Mouse (Mus musculus) skeletal muscle tissue, adult 2 months (tissue): ENCODE measurements around the gene Gsto1.
"Not testable (repeated sequence)": the region's sequence is repeated elsewhere in the genome, so short reads cannot be mapped to it uniquely, and the experiment has no call there.

ENCODE experiments used
- DNase-seq: peaks from one replicate; pipeline ENCODE4 v3.0.0-alpha.2; 2012; ENCODE audit warnings: low read depth, low spot score

The Gsto1 gene

DNA sequence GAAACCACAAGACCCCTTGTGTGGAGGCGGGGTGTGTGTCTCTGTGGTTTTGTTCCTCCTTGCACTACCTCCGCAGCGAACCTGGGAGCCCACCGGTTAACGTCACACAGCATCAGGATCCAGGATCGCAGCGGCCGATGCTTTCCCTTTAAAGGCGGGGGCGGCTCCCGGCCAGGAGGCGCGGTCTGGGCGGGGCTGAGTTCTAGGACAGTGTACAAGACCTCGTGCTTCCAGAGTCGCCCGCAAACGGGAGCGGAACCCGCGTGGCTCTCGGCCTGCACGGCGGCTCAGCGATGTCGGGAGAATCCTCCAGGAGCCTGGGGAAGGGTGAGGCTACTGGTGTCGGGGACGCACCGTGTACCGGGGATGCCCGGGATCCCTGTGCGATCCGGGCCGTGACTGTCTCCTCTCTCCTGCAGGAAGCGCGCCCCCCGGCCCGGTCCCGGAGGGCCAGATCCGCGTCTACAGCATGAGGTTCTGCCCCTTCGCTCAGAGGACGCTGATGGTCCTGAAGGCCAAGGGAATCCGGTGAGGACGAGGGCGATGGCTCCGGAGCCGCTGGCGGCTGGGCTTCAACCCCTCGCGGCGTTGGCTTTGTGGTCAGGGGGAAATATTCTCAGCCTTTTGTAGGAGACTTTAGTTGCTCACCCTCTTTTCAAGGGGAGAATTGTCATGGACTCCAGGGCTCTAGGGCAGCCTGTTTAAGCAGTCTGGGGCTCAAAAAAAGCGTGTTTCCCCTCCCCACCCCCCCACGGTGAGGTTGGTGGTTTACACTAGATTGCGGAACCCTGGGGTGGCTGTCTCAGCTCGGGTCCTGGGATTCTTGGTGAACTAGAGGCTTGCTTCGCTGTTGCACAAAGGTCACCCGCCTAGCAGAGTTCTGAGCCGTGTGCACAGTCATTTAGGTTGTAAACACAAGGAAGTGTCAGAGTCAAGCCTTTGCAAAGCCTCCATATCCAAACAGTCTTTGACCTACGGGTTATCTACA, at the start of gene Gsto1:
Gene Gsto1, plus strand, starts transcription at position 175 of the 988 bp plus-strand sequence.
- DNase-seq: peak; percentile 64

DNA sequence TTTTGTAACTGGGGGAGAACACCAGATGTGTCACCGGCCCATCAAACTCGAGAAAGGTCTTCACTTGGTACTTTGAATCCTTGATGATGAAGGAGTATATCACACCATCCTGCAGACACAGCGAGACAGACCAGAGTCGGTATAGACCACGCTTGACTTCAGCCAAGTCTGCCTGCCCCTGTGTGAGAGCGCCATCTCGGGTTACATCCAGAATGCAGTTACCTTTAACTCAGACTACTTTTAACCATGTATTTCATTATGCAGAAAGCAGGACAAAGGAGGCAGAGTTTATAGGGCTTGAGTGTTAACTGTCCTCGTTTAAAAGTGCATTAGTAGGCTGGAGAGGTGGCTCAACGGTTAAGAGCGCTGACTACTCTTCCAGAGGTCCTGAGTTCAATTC, 42.7 kb upstream of the Gsto1 start:
- no peak for DNase-seq

DNA sequence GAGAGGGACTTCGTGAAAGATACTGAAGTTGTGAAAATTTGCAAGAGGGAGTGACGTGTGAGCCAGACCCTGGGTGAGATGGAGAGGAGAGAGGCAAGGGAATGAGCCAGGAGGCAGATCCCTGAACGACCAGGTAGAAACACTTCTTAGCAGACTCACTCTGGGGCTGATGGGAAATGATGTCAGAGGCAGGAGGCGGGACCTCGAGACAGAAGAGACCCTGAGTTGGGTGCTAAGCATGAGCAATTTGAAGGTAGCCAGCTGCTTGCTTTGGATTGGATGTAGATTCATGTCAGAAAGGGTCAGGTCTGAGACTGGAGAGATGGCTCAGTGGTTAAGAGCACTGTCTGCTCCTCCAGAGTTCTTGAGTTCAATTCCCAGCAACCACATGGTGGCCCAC, 40.0 kb upstream of the Gsto1 start:
- DNase-seq: no peak

DNA sequence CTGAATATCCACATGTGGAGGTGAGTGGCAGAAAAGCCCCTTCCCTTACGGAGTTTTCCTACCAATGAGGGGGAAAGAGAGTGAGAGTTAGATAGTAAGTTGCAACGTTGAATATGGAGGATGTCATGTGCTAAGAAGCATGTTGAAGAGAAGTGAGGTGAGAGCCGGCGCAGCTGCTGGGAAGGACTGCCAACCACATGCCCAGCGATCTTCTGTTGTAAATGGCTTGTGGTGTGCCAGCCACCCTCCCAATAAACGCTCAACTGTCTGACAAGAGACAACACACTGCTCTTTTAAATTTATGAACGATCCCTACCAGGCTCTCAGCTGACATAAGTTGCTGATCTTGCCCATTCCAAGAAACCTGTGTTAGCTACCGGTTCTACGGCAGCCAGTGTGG, 37.1 kb upstream of the Gsto1 start:
- DNase-seq: no peak

DNA sequence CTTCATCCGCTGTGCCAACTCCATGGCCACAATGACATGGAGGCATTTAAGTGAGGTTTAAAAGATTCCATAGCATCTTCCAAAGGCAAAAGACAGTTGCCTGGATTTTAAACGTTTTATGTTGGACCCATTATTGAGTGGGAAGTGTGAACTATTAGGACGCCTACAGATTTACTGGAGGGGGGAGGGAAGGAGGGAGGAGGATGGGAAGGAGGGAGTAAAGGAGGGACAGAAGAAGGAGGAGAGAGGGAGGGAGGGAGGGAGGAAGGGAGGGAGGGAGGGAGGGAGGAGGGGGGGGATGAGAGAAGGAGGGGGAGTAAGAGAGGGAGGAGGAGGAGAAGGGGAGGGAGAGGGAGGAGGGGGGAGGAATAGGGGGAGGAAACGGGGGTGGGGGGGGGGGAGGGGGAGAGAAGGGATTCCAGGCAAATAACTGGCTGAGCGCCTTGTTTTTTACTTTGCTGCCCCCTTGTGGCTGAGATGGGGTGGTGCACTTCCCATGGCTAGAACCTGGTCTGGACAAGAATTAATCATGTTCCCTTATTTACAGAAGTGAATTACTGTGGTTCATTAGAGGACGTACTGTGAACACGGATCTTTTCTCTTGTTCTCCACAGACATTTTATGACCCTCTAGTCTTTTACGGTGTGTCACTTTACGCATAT, 33.8 kb upstream of the Gsto1 start:
- peak; percentile 44 for DNase-seq

DNA sequence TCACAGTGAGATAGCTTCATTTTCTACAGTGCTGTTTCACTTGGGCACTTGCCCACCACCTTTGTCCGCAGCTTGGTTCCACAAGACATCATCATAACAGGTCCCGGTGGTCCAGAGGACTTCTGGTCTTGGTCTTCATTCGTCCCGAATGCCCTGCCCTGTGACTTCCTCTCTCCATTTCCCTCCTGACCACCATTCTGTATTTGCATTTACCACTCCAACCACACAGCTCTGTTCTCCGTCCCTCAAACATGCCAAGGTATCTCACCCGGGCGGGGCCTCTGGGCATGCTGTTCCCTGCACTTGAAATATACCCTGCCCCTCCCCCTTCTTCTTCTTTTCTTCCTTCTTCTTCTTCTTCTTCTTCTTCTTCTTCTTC, 33.3 kb upstream of the Gsto1 start:
- DNase-seq: no peak

DNA sequence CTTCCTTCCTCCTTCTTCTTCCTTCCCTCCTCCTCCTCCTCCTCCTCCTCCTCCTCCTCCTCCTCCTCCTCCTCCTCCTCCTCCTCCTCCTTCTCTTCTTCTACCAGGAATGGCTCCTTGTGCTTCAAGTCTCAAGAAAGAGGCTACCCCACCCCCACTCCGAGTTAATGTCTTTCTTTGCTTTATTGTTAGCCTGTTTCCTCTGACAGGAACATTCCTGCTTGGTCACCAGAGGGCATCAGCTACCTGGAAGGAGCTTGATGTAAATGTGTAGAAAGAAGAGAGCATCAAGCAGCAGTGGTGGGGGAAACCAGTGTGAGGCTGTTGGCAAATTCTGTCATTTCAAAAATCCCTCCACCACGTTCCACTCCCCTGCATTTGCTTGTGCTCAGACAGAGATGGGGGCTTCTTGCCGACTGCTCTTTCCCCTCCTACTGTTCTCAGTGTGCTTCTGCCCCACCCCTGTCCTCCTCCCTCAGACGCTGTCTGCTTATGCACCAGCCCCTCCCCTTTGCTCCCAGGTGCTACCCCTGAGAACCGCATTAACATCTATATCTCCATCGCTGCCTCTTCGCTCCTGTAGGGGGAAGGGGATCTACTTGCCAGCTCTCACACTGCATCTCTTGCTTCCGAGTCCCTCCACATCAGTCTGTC, 32.5 kb upstream of the Gsto1 start:
- no peak for DNase-seq

DNA sequence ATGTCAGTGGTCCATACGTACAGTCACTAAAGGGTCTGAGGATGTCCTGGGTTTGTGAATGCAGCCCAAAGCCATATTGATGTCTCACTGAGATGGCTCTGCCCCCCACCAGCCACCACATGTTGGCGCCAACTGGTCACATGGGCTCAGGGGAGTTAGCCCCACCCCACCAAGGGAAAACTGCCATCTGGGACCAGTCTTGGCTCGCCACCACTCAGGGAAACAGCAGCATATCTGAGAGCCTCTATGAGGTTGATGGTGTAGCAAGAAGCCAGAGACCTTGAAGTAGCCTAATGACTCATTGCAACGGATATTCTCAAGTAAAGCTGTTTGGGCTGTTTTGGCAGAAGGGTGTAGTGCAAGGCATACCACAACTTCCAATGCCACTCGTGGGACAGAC, 30.7 kb upstream of the Gsto1 start:
- DNase-seq: no peak

DNA sequence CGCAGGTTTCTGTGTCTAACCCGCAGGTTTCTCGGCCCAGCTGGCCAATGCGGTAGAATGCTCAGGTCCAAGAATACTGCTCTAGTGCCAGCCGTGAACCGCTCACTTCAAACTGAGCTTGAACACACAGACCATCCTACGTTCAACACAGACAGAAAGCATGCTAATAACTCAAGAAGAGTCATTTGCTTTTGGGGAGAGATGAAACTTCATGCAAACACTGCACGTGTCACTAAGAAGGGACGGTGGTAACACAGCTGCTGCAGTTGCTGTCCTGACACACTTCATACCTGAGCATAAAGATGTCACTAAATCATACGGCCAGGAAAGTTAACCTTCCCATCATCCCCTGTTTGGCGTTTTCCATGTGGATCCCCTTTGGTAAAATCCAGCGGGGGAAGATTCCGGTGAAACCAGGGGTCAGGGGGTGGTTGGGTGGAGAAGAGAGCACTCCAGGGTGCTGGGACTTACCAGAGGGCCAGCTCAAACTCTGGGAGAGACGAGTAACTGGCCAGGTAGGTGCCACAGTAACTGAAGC, 24.8 kb upstream of the Gsto1 start:
- no peak for DNase-seq

DNA sequence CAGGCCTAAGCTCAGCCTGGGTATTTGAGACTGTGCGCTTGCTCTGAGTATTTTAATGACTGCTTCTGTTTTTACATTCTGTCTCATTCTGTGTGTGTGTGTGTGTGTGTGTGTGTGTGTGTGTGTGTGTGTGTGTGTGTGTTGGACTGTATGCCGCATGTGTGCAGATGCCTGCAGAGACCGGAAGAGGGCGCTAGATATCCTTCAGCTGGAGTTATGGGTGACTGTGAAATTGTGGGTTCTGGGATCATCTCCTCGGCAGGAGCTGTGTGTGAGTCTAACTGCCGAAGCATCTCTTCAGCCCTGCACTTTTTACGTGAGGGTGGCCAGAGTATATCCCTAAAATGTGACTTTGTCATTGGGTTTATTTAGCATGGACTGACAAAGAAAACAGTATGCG, 23.7 kb upstream of the Gsto1 start:
- DNase-seq: no peak

DNA sequence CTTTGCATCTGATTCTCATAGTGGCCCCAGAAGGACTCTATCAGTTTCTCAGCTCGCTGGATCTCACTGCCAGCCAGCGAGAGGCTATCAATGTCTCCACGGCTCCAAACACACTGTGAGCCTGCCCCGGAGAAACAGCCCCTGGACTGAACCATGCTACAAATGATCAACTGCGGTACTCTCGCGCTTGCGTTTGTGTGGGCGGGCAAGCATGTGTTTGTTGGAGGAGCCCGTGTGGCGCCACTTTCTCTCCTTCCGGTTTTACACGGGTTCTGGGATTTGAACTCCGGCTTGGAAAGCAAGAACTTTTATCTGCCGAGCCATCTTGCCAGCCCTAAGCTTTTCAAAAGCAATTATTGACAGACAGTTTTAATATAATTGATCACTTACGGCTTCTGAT, 22.5 kb upstream of the Gsto1 start:
- no peak for DNase-seq

DNA sequence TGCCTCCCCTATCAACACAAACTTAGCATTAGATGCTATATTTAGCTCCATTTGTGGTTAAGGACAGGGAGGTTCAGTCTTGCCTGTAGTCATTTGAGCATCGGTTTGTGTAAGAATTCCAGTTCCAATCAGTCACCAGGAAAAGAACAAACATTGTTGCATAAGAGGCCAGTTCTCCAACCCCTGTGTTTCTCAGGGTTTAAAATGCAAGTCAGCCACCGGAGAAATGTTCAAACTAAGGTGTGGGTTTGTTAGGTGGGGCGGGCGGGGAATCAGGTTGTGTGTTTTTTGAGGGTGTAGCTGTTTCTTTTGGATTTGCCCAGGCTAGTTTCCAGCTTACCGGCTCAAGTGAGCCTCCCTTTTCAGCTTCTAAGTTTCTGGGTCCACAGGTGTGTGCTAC, 20.2 kb upstream of the Gsto1 start:
- no peak for DNase-seq

DNA sequence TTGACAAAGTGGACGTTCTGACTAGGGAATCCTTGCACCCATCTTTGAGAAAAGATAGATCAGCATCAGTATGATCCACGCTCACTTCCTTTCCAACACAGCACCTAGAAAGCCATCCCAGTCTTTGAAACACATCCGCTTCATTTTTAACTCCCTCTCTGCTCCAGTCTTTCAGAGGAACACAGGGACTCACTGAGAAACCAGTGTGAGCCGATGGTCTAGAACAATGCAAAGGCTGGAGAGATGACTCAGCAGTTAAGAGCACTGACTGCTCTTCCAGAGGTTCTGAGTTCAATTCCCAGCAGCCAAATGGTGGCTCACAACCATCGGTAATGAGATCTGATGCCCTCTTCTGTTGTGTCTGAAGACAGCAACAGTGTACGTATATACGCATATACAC, 19.0 kb upstream of the Gsto1 start:
- DNase-seq: no peak

DNA sequence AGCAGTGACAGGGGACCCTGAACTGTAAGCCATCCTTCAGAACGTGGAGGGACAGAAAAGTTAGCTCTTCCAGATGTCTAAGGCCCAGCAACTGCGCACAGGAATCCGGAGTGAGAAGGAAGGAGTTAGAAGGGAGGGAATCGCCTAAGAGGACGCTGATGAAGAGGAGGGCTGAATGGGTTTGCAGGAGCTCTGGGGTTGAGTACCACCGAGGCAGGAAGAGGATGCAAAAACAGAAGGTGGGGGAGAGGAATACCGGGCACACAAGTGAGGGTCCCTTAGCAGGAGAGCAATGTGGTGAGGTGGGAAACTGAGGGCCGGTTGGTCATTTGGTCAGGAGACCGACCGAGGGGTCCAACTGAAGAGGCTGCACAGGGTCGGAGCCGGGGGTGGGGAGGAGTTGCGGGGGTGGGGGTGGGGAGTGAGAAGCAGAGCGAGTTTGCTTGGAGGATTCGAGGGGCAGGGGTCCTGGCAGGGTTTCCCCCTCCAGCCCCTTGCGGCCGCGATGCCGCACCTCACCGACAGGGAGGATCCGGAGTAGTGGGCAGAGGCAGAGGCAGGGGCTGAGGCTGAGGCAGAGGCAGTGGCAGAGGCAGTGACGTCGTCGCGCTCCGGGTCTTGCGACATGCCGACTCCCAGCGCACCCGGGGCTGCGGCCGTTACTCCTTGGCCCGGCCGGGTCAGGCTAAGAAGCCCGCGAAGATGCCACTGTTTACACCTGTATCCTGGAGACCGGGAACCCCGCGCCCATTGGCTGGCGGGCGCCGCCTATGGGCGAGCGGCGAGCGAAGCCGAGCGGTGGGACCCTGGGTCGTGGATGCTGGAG, 17.9 kb upstream of the Gsto1 start:
- DNase-seq: no peak

DNA sequence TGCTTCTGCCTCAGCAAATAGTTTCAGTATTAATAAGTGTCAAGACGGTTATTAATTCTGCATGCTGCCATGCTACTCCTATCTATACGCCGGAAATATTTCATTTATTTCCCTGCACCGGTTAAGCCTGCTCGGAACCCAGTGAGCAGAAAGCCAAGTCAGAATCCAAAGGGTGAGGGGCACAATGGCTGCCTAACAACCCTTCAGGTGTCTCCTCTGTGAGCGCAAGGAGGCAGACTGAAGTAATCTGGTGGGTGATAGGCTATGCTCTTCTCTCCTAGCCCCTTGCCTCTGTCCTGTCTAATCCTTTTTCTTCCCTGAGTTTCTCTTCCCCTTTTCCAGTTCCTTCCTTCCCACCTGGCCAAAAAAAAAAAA, 17.3 kb upstream of the Gsto1 start:
- DNase-seq: no peak

DNA sequence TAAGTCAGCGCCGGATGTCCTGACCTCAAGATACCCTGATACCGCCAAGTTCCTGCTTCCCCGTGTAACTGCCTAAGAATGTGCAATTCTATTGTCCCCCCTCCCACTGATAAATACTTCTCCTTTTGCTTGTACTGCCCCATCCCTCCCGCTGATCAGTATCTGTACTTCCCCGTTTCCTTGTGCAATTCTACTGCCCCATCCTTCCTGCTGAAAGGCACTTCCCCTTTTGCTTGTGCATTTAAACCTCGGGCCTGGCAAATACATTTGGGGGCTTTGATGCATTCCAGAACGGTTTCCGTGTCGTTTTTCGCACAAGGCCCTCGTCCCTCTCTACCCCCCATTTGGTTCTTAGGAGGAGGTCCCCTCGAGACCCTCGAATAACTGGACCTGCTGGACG, 13.5 kb upstream of the Gsto1 start:
- not testable (repeated sequence) for DNase-seq

DNA sequence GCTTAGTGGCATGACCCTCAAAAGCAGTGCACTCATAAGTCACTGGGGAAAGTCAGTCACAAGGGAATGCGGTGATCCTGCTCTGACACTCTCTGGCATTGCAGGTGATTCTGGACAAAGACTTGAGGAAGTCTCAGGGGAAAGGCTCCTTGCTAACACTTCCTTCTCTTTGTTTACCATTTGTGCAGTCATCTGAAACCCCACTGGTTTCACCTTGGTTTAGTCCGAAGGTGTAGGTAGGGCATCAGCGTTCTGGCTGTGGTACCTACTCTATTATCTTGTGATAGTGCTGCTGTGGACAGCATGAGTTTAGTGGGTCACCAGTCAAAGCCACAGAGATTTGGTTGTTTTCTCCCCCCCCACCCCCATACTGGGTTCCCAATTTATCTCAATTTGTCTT, 5.0 kb upstream of the Gsto1 start:
- no peak for DNase-seq

DNA sequence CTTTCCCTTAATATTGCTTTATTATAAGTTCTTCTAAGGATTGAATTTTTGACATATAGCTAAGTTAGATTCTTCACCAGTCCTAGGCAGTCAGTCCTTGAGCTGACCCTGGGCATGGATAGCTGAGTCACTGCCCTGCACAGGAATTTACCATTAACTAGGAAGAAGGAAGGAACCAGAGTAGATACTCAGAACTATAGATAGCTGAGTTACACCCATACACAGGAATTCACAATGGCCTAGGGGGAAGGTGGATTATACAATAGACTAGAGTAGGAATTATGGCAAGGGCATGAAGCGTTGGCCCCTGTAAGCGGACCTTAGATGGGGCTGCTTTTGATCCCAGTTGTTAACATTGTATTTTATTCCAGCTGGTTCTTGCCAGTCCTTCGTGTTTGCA, 2.6 kb upstream of the Gsto1 start:
- DNase-seq: not testable (repeated sequence)

DNA sequence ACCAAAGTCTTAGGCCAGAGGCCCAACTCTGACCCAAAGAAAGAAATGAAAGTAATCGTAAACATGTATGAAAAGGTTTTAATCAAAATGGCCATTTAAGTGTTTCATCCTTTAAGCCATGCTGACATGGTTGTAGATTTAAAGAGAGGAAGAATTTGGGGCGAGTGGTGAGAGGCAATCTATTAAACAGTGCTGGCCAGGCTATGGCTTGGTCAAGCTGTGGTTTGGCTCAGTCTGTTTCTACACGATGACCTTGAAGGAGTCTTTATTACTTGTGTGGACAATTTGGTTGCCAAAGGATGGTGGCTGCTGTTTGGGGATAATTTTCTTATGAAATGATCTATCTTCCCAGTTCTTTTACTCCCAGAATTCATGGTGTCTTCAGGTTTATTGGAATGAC, 1.7 kb upstream of the Gsto1 start:
- DNase-seq: no peak

DNA sequence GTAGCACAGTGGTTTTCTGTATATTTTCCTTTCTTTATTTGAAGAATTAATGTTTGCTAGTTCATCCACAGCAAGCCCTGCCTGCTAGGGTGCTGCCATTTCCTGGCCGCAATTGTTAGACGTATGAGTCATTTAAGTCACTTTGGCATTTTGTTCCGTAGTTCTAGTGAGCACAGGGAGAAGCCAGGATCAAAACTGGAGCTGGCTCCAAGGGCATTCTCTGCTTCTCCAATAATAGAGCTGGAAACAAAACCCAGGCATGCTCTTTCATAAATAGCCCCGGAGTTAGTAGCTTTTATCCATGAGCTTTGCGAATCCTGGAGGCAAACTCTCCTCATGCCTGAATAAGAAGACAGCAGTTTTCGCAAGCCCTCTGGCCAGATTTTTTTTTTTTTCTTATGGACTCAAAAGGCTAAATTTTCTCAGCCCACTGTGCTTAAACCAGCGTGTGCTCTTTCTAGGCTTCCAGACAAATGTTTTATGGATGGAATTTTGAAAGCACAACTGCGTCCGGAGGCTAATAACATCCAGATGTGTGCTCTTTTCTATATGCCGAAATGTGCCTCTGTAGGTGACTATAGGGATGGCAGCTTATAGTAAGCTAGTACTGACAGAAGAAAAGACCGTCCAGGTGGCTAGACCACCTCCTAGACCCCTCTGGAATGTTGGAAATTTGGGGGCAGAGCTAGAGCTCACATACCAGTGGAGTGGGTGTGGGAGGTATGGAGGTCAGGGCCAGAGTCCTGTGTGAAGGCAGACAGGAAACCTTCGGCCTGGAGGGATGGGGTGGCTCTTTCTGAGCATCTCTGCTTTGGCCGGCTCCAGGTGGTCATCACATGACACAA, 597 bp upstream of the Gsto1 start:
- no peak for DNase-seq
